Mouse (Mus musculus): ENCODE results near the gene Trip11.

Gene Trip11

DNA sequence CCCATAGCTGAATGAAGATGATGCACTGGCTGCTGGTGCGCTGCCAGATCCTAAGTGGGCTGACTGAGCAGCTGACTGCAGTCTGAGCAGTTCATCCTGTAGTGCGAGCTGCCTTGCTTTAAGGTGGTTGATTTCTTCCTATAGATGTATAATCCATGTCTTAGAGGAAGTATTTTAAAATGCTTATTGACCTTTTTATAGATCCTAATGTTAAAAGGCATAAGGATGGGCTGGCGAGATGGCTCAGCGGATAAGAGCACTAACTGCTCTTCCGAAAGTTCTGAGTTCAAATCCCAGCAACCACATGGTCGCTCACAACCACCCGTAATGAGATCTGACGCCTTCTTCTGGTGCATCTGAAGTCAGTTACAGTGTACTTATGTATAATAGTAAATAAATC lies 14.1 kb downstream of the Trip11 start:
- in situ Hi-C loops (cut with MboI, MseI), result loop anchor here (25.0 kb wide), 1 partner anchor 1012 kb away; no protein-coding TSS in a partner anchor

DNA sequence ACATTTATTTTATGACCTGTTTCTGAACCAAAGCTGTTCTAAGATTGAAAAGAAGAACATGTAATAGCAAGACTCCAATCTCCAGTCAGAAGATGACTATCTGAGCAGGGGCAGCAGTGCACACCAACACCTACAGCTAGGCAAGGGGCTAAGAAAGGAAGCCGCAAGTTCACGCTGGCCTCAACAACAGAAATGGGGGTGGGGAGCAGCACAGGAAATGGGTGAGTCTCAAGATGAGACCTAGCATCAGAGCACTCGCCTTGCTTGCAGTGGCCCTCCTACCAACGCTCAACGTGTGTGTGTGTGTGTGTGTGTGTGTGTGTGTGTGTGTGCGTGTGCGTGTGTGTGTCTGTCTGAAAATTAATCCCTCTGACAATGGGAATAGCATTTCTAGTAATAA lies 16.0 kb downstream of the Trip11 start:
- in situ Hi-C loops (cut with MboI, MseI), result loop anchor here (25.0 kb wide), 1 partner anchor 1010 kb away; no protein-coding TSS in a partner anchor

- in situ Hi-C loops (cut with MboI, MseI), result loop anchor here (25.0 kb wide), 1 partner anchor 1006 kb away; no protein-coding TSS in a partner anchor
Observed at GRCm38 (mm10) chr12:101893296-101893695, 19.8 kb downstream of the Trip11 start.

DNA sequence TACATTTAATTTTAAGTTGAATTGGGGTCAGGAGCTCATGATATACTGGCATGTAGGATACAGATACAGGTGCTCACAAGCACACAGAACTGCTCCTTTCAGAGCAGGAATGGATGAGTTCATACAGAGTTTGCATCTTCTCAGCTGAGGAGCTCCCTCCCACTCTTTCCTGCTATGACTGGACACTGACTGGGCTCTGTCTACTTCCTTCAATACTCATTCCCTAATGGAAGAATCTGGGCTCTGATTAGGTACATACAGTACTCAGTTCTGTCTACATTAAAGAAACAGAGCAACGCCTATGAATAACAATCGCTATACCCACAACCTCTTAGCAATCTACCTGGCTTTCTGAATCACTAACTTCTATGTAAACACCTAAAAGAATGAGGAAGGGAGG lies 20.2 kb downstream of the Trip11 start:
- in situ Hi-C loops (cut with MboI, MseI), result loop anchor here (25.0 kb wide), 1 partner anchor 1006 kb away; no protein-coding TSS in a partner anchor

- in situ Hi-C loops (cut with MboI, MseI), result loop anchor here (25.0 kb wide), 1 partner anchor 1004 kb away; no protein-coding TSS in a partner anchor
Observed at GRCm38 (mm10) chr12:101891066-101891465, 22.0 kb downstream of the Trip11 start.

- in situ Hi-C loops (cut with MboI, MseI), result loop anchor here (25.0 kb wide), 1 partner anchor 1002 kb away; no protein-coding TSS in a partner anchor
Observed at GRCm38 (mm10) chr12:101889351-101889750, 23.7 kb downstream of the Trip11 start.

GRCm38 (mm10) chr12:101888312-101888711 lies 24.8 kb downstream of the Trip11 start:
- in situ Hi-C loops (cut with MboI, MseI), result loop anchor here (25.0 kb wide), 1 partner anchor 1001 kb away; no protein-coding TSS in a partner anchor

- in situ Hi-C loops (cut with MboI, MseI), result loop anchor here (25.0 kb wide), 1 partner anchor 998 kb away; no protein-coding TSS in a partner anchor
Observed at GRCm38 (mm10) chr12:101884926-101885325, 28.1 kb downstream of the Trip11 start.

DNA sequence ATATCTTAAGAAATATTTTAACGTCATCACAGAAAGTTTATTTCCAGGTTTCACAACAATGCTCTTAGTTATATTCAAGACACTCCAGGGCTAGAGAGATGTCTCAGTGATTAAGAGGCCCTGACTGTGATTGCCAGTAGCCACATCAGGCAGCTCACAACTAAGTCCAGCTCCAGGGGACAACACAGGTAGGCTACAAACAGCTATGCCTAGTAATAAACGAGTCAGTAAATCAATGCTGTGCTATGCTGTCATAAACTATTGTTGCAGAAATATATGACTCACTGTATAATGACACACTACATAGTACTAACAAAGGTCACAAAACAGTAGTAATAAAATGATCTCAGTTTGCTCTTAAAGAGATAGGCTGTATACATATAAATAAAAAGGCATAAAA lies 36.7 kb downstream of the Trip11 start:
- in situ Hi-C loops (cut with MboI, MseI), result loop anchor here (25.0 kb wide), 1 partner anchor 989 kb away; no protein-coding TSS in a partner anchor

GRCm38 (mm10) chr12:101875107-101875506 lies 38.0 kb downstream of the Trip11 start:
- in situ Hi-C loops (cut with MboI, MseI), result loop anchor here (25.0 kb wide), 1 partner anchor 988 kb away; no protein-coding TSS in a partner anchor

DNA sequence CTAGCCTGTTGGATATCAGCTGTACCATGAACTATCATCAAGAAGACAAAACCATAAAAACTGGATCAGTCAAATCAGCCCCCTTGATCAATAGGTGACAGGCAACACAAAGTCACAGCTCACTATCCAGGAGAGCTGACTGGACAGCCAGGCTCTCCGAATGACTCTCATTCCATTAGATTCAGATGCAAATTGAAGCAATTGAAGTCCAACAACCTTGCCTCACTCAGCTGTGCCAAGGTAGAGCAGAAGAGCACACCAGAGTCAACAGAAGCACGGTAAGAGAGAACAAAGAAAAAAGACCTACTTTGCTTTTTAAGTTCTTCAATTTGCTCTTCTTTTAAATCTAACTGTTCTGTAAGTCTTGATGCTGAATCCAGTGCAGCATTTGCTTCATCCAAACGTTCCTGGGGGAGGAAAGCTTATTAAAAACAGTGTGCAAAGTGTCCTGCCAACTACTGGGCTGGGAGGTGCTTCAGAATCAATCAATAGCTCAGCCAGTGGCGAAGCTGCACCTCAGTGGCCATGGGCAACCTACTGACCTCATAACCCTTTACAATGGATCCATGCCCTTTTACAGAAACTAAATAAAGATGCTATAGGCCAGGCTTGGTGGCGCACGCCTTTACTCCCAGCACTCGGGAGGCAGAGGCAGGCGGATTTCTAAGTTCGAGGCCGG lies 50.6 kb downstream of the Trip11 start:
- in situ Hi-C loops (cut with MboI, MseI), result no loop called here

DNA sequence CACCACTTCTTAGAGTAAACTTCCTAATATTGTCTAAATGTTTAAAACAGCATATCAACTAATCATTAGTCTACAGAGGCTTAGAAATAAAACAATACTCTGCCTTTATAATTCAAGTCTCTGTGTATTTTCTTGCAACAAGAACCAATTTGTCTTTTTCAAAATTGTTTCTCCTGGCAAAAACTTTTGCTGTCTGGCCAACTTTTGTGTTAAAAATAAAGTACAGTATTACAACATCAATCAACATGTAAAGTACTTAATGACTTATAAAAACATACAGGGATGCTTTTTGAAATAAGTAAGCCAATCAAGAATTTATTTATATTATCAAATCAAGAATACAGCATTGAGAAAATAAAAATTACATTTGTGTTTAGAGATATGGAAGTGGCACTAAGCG lies 52.8 kb downstream of the Trip11 start:
- in situ Hi-C loops (cut with MboI, MseI), result no loop called here

GRCm38 (mm10) chr12:101858011-101858410 lies 55.1 kb downstream of the Trip11 start:
- in situ Hi-C loops (cut with MboI, MseI), result no loop called here

GRCm38 (mm10) chr12:101854336-101854735 lies 58.7 kb downstream of the Trip11 start:
- in situ Hi-C loops (cut with MboI, MseI), result no loop called here

DNA sequence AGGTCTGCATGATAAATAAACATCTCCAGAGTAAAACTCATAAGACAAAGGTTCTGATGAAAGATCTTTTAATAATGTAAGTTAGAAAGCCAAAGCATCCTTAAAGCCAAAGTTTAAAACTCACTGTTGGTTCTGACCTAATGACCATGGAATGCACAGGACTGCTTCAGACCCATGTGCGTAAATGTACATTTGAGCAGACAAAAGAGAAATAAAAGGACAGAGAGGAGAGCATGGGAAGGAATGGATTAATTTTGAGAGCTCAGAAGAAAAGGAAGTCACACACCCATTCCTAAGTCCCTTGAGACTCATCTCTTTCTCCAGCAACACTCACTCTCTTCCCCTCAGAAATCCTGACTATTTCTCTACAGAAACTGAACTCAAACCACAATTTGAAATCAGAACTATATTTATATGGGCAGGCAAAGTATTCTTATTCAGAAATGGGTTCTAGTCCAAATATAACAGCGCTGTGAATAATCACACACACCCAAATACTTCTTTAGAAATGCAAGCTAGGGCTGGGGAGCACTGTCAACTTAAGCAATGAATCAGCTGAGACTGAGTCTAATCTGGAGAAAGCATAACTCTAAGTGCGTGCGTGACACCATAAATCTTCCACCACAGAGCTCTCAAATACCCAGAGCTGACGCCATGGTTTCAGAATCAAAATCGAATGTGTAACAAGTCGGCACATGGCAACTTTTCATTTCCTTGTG lies 61.1 kb downstream of the Trip11 start:
- in situ Hi-C loops (cut with MboI, MseI), result no loop called here

GRCm38 (mm10) chr12:101851314-101851713 lies 61.8 kb downstream of the Trip11 start:
- in situ Hi-C loops (cut with MboI, MseI), result no loop called here

GRCm38 (mm10) chr12:101836546-101837274 lies 76.4 kb downstream of the Trip11 start:
- in situ Hi-C loops (cut with MboI, MseI), result no loop called here

GRCm38 (mm10) chr12:101834715-101835114 lies 78.4 kb downstream of the Trip11 start:
- in situ Hi-C loops (cut with MboI, MseI), result no loop called here

GRCm38 (mm10) chr12:101833776-101834175 lies 79.3 kb downstream of the Trip11 start:
- in situ Hi-C loops (cut with MboI, MseI), result no loop called here

DNA sequence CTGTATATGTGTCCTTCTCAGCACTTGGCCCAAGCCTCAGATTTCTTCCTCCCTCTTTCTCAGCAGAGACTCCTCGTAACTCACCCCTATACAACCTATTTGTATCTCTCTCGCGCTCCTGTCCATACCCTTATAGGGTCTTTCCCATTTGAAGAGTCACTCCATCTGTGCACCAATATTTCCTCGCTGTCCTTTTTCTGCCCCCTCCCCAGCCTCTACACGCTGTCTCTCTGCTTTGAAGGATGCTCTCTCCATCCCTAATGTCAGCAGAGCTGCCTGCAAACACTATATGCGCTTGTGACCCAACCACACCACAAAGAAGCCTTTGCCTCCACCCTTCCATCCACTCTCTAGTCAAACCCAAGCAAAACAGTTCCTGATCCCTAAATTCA lies 80.0 kb downstream of the Trip11 start:
- in situ Hi-C loops (cut with MboI, MseI), result no loop called here

DNA sequence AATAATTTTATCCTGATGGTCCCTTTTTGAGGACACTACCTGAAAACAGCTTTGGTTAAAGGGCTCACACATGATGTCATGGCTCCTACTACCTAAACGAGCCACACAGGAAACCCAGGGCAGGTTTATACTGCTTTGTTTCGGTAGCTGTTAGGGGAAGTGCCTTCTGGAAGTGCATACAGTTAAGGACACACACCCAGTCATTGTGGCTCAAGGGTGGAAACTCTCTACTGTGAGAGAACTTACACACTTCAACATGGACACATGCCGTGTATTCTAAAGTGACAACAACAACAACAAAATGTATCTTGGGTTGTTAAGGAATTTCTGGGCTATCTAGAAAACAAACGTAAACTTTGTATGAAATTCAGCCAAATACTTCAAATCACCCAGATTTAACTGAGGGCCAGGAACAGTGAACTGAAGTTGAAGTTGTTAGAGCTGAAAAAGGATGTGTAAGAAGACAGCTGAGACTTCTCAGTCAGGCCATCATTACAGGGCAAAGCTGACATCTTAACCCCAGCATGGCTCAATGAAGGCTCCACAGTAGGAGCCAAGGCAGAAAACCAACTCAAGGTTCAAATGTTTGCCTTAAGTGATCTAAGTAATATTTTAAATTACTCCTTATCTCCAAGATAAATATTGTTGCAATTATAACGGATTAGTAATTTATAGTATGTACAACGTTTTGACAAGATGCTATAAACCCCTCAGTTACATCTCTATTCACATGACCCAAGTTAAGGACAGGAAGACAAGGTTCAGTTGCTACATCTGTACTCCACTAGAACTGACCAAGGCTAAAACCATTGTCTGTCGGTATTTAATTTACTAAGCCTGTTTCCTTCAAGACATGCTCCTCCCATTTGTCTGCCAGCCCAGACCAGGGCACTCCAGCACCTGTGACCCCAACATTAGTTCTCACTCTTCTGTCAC lies 80.6 kb downstream of the Trip11 start:
- in situ Hi-C loops (cut with MboI, MseI), result no loop called here

All from T-helper 2 cell (primary cell).